9 mouse cellular contexts compared by ENCODE assay signal in the genomic region with DNA sequence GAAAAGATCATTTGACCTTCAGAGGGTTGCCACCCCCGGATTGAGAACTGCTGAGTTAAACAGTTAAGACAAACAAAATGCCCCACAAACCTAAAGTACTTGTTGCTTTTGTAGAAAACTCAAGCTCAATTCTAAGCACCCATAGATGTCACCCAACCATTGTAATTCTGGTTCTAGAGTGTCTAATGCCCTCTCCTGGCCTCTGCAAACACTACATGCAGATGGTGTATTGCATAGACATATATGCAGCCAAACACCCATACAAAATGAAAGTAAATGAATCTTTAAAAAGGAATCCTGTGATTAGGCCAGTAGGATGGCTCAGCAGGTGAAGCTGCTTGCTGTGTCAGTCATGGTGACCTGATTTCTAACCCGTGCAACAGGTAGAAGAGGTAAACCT. TPM values are rescaled to one million over a fixed set of nuclear protein-coding genes. Genes with fewer than 3 reads are reported as not detected.
A peak's percentile ranks its signal among the peaks of the same experiment; 100 is the strongest.
DNase-seq lines count a peak whose midpoint lies in the region; ATAC-seq lines count a peak whose summit lies in the region.
"Had no signal": no experiment of that assay in that cellular context is flagged by ENCODE, and none has a peak within 500 bp of the region (broad histone marks: within the 10 kb centered on the region; RNA-seq: fewer than 3 reads in every experiment).

No protein-coding gene starts in this region.

- peak; percentile 58 for DNase-seq in kidney, adult 18-20 months
- DNase-seq in ES-CJ7 (ENCODE audit: low read depth, low spot score): peak; percentile 63
- DNase-seq in c-Kit-positive CD71-negative TER-119-negative erythroid progenitor cells, embryonic 14.5 days (ENCODE audit: low read depth): peak; percentile 33
- DNase-seq in naive thymus-derived CD4-positive, alpha-beta T cell, adult 2 months (ENCODE audit: low read depth): peak; percentile 77
- DNase-seq in frontal cortex, adult 2 months (ENCODE audit: extremely low spot score in 1 of 2, low spot score in 1 of 2): no peak
- no peak for DNase-seq in layer of hippocampus, adult 18-20 months (ENCODE audit: low spot score in 2 of 2)
- no peak for DNase-seq in layer of hippocampus, postnatal 36 days

- H3K27ac ChIP-seq in kidney, embryonic 14.5 days (ENCODE audit: low read depth, low read length): no peak overlapping the region
- H3K27ac ChIP-seq: embryonic facial prominence, embryonic 13.5 days had no signal

- ATAC-seq in kidney, embryonic 14.5 days (ENCODE audit: low FRiP score, low TSS enrichment): no peak

- no peak overlapping the region for H3K4me2 ChIP-seq in kidney, embryonic 14.5 days (replicated peaks; ENCODE audit: low read depth, low read length)
- H3K4me2 ChIP-seq: embryonic facial prominence, embryonic 13.5 days had no signal

- H3K9ac ChIP-seq in kidney, embryonic 14.5 days (ENCODE audit: low read depth, low read length): no peak overlapping the region
- H3K9ac ChIP-seq: embryonic facial prominence, embryonic 13.5 days had no signal

- no peaks in the 10 kb centered on the region for H3K4me1 ChIP-seq in kidney, embryonic 14.5 days (ENCODE audit: control insufficient read depth, insufficient read depth, low read length)

- 87% methylated on average over 2 of the region's 2 CpGs for WGBS in kidney, embryonic 14.5 days

- no peaks in the 10 kb centered on the region for H3K9me3 ChIP-seq in kidney, embryonic 14.5 days (ENCODE audit: control insufficient read depth, low read length)
- H3K9me3 ChIP-seq: embryonic facial prominence, embryonic 13.5 days had no signal

- H3K4me3 ChIP-seq in kidney, embryonic 14.5 days (ENCODE audit: low read length): no peak overlapping the region
- H3K4me3 ChIP-seq: embryonic facial prominence, embryonic 13.5 days had no signal

- no peaks in the 10 kb centered on the region for H3K27me3 ChIP-seq in kidney, embryonic 14.5 days (ENCODE audit: control insufficient read depth, insufficient read depth, low read length)
- H3K27me3 ChIP-seq: embryonic facial prominence, embryonic 13.5 days had no signal

- H3K36me3 ChIP-seq in kidney, embryonic 14.5 days (ENCODE audit: control insufficient read depth, insufficient read depth, low read length): peaks cover 84% of the 10 kb centered on the region

RNA-seq across cellular contexts. Expression of a gene that starts 8.6 kb away (rescaled TPM):
- polyA plus RNA-seq in kidney, embryonic 14.5 days (2014; fragmentation: Nextera tagmentation; extraction: Ambion mirVana): 208 and 414 TPM in 2 replicates
- polyA plus RNA-seq in frontal cortex, adult 2 months (2012; rRNA removed): 127 and 132 TPM in 2 replicates
- 10 to 100 TPM; 88.5 to 88.7 TPM for total RNA-seq in layer of hippocampus, adult 18-20 months (2021)
- total RNA-seq in layer of hippocampus, postnatal 36 days (2021): 10 to 100 TPM; 97.7 to 99.2 TPM

Comparison
In these comparisons a context has a peak if more than half of its experiments do, and no peak if none do; other contexts are left out.
1. DNase-seq: peak in kidney, adult 18-20 months (single experiment), ES-CJ7 (single experiment), c-Kit-positive CD71-negative TER-119-negative erythroid progenitor cells, embryonic 14.5 days (single experiment) and naive thymus-derived CD4-positive, alpha-beta T cell, adult 2 months (single experiment); none in frontal cortex, adult 2 months (0 of 2), layer of hippocampus, adult 18-20 months (0 of 2) and layer of hippocampus, postnatal 36 days (0 of 2).